Comparison of ENCODE assay signal across 18 mouse cellular contexts in the genomic region with DNA sequence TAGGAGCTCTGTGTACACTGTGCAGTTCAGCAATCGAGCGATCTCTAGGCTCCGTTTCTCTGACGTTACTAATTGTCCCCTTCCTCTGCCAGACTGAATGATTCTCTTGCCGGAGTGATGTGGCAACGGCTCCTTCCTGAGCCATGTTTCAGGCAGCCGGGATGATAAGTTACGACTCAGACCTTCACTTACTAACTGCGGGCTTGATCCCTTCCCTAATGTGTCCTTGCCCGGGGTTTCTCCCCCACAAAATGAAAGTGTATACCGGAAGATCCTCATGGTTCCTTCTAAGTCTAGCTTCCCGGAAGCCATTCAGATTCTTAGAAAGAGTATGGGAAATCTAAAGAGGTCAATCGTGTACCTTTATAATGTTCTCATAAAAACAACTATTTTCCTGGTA. TPM values are rescaled to one million over a fixed set of nuclear protein-coding genes. Genes with fewer than 3 reads are reported as not detected.
DNase-seq lines count a peak whose midpoint lies in the region; ATAC-seq and TF ChIP-seq lines count a peak whose summit lies in the region.
"Had no signal": no experiment of that assay in that cellular context is flagged by ENCODE, and none has a peak within 500 bp of the region (broad histone marks: within the 10 kb centered on the region; RNA-seq: fewer than 3 reads in every experiment).

No protein-coding gene starts in this region.

- H3K9ac ChIP-seq in intestine, embryonic 14.5 days (ENCODE audit: low read length): no peak overlapping the region
- no peak overlapping the region for H3K9ac ChIP-seq in intestine, postnatal 0 days (ENCODE audit: low read depth, low read length)
- no peak overlapping the region for H3K9ac ChIP-seq in limb, embryonic 12.5 days (replicated peaks)

- H3K27me3 ChIP-seq in intestine, embryonic 14.5 days (replicated peaks; ENCODE audit: control insufficient read depth, insufficient read depth, low read length): no peaks in the 10 kb centered on the region
- H3K27me3 ChIP-seq in intestine, postnatal 0 days (replicated peaks; ENCODE audit: control insufficient read depth, insufficient read depth, low read length): no peaks in the 10 kb centered on the region
- no peaks in the 10 kb centered on the region for H3K27me3 ChIP-seq in limb, embryonic 12.5 days

- TF ChIP-seq CTCF in intestine, postnatal 0 days (IDR thresholded peaks at IDR 0.05; ENCODE audit: low read depth): no peak

- WGBS in intestine, embryonic 14.5 days: 61% methylated on average over 13 of the region's 13 CpGs
- 66% methylated on average over 13 of the region's 13 CpGs for WGBS in intestine, postnatal 0 days
- 61% methylated on average over 13 of the region's 13 CpGs for WGBS in limb, embryonic 12.5 days

- no peaks in the 10 kb centered on the region for H3K9me3 ChIP-seq in intestine, embryonic 14.5 days (ENCODE audit: control insufficient read depth, low read length)
- no peaks in the 10 kb centered on the region for H3K9me3 ChIP-seq in intestine, postnatal 0 days (ENCODE audit: control insufficient read depth)
- no peaks in the 10 kb centered on the region for H3K9me3 ChIP-seq in limb, embryonic 12.5 days

- H3K36me3 ChIP-seq in intestine, embryonic 14.5 days (ENCODE audit: control insufficient read depth, insufficient read depth, low read length): no peaks in the 10 kb centered on the region
- H3K36me3 ChIP-seq in intestine, postnatal 0 days (ENCODE audit: control insufficient read depth, insufficient read depth): no peaks in the 10 kb centered on the region
- no peaks in the 10 kb centered on the region for H3K36me3 ChIP-seq in limb, embryonic 12.5 days

- peak overlapping the region; percentile 16 for H3K4me2 ChIP-seq in intestine, embryonic 14.5 days (ENCODE audit: low read length)
- H3K4me2 ChIP-seq in intestine, postnatal 0 days (replicated peaks; ENCODE audit: low read depth): no peak overlapping the region
- 0 out of 2 replicates have a peak overlapping the region, but pooled peaks have one; percentile 4 for H3K4me2 ChIP-seq in limb, embryonic 12.5 days

- no peak overlapping the region for H3K27ac ChIP-seq in intestine, embryonic 14.5 days (ENCODE audit: low read depth)
- no peak overlapping the region for H3K27ac ChIP-seq in intestine, postnatal 0 days (ENCODE audit: low read depth, low read length)
- H3K27ac ChIP-seq in limb, embryonic 12.5 days: no peak overlapping the region

- no peak for ATAC-seq in intestine, embryonic 14.5 days (replicated peaks; ENCODE audit: low FRiP score, low TSS enrichment, low read depth)
- no peak for ATAC-seq in intestine, postnatal 0 days
- ATAC-seq in limb, embryonic 12.5 days (ENCODE audit: insufficient number of reproducible peaks, insufficient read depth, low FRiP score, low TSS enrichment, low read depth): no peak
- ATAC-seq in cerebellum, adult (ENCODE audit: insufficient number of reproducible peaks, low FRiP score, low TSS enrichment): no peak
- ATAC-seq: activated CD4-positive, CD25-positive, alpha-beta regulatory T cell, adult 4 months; forebrain, embryonic 14.5 days; inflammation-experienced regulatory T-cells, adult 6 months had no signal

- no peaks in the 10 kb centered on the region; the same call in 1 of the 2 replicates for H3K4me1 ChIP-seq in intestine, embryonic 14.5 days (replicated peaks; ENCODE audit: control insufficient read depth, insufficient read depth, low read length)
- no peaks in the 10 kb centered on the region for H3K4me1 ChIP-seq in intestine, postnatal 0 days (replicated peaks; ENCODE audit: control insufficient read depth, insufficient read depth, low read length)
- H3K4me1 ChIP-seq in limb, embryonic 12.5 days (replicated peaks): peaks cover 12% of the 10 kb centered on the region

- H3K4me3 ChIP-seq in intestine, embryonic 14.5 days (ENCODE audit: low read depth, low read length): no peak overlapping the region
- H3K4me3 ChIP-seq in intestine, postnatal 0 days (ENCODE audit: low read depth, low read length): no peak overlapping the region
- no peak overlapping the region for H3K4me3 ChIP-seq in limb, embryonic 12.5 days (replicated peaks)

- DNase-seq in adrenal gland, adult 2 months: peak; percentile 24
- no peak for DNase-seq in adrenal gland, adult 18-20 months (ENCODE audit: low spot score in 2 of 2)
- DNase-seq in intestine, embryonic 14.5 days (ENCODE audit: low spot score): no peak
- peak; percentile 10 for DNase-seq in 3T3-L1 (ENCODE audit: low read depth, low spot score)
- no peak for DNase-seq in ovary, postnatal 10 days (ENCODE audit: low spot score)
- DNase-seq: cerebellum, adult 11 months; left cerebral cortex, postnatal 4 days; right cerebral cortex, postnatal 4 days had no signal

RNA-seq across cellular contexts. Expression of a gene that starts 41.4 kb away (rescaled TPM):
- 100 to 1,000 TPM; 133 to 206 TPM for total RNA-seq in adrenal gland, adult 2 months (2021)
- 200 and 240 TPM in 2 replicates for polyA plus RNA-seq in adrenal gland, adult 2 months (2012; rRNA removed)
- 100 to 1,000 TPM; 166 to 218 TPM for total RNA-seq in adrenal gland, adult 18-20 months (2021)
- polyA plus RNA-seq in intestine, embryonic 14.5 days (2014; fragmentation: Nextera tagmentation; extraction: Ambion mirVana): 516 and 522 TPM in 2 replicates
- 230 TPM in 2 replicates for polyA plus RNA-seq in intestine, postnatal 0 days (2015; fragmentation: Nextera tagmentation; extraction: Ambion mirVana)
- 484 and 487 TPM in 2 replicates for polyA plus RNA-seq in limb, embryonic 12.5 days (2016; fragmentation: Nextera tagmentation; extraction: Ambion mirVana)

RNA-seq across cellular contexts. Expression of a gene that starts 42.0 kb away (rescaled TPM):
- total RNA-seq in adrenal gland, adult 2 months (2021): not detected
- 0.16 and 0.42 TPM in 2 replicates for polyA plus RNA-seq in adrenal gland, adult 2 months (2012; rRNA removed)
- total RNA-seq in adrenal gland, adult 18-20 months (2021): not detected
- not detected in 2 replicates for polyA plus RNA-seq in intestine, embryonic 14.5 days (2014; fragmentation: Nextera tagmentation; extraction: Ambion mirVana)
- polyA plus RNA-seq in intestine, postnatal 0 days (2015; fragmentation: Nextera tagmentation; extraction: Ambion mirVana): not detected in 2 replicates
- not detected in 2 replicates for polyA plus RNA-seq in limb, embryonic 12.5 days (2016; fragmentation: Nextera tagmentation; extraction: Ambion mirVana)
- total RNA-seq: ES-E14; layer of hippocampus, adult 8-10 months had no signal
- polyA plus RNA-seq: activated CD4-positive, CD25-positive, alpha-beta regulatory T cell, adult 4 months; gonadal fat pad, adult 2 months; inflammation-experienced regulatory T-cells, adult 6 months; stomach, embryonic 16.5 days had no signal

Comparison
In these comparisons a context has a peak if more than half of its experiments do, and no peak if none do; other contexts are left out.
1. DNase-seq: peak in adrenal gland, adult 2 months (single experiment) and 3T3-L1 (single experiment); none in adrenal gland, adult 18-20 months (0 of 2), intestine, embryonic 14.5 days (single experiment) and ovary, postnatal 10 days (single experiment).